Mouse (Mus musculus): Measurements from ENCODE around the gene Tmed4.
"Not testable (repeated sequence)": the region's sequence is repeated elsewhere in the genome, so short reads cannot be mapped to it uniquely, and the experiment has no call there.

The Tmed4 gene

GRCm38 (mm10) chr11:6273607-6274006, 1.1 kb downstream of the Tmed4 start:
- no peak for DNase-seq (ENCODE audit: low spot score)

- DNase-seq (ENCODE audit: low spot score), result peak; percentile 73
Measured at GRCm38 (mm10) chr11:6267320-6268254, 7.1 kb downstream of the Tmed4 start, which contains the start of gene Ddx56. Gene Ddx56 (minus strand): TSS chr11:6267772.

GRCm38 (mm10) chr11:6266621-6267020, 8.0 kb downstream of the Tmed4 start:
- no peak for DNase-seq (ENCODE audit: low spot score)

GRCm38 (mm10) chr11:6261434-6262082, 13.1 kb downstream of the Tmed4 start:
- DNase-seq (ENCODE audit: low spot score), result peak; percentile 52

- DNase-seq (ENCODE audit: low spot score), result no peak
Measured at GRCm38 (mm10) chr11:6259413-6259812, 15.3 kb downstream of the Tmed4 start.

- DNase-seq (ENCODE audit: low spot score), result no peak
Measured at GRCm38 (mm10) chr11:6256490-6257072, 18.1 kb downstream of the Tmed4 start.

- not testable (repeated sequence) for DNase-seq (ENCODE audit: low spot score)
Measured at GRCm38 (mm10) chr11:6254602-6255001, 20.1 kb downstream of the Tmed4 start.

GRCm38 (mm10) chr11:6252824-6253223, 21.8 kb downstream of the Tmed4 start:
- DNase-seq (ENCODE audit: low spot score), result no peak

GRCm38 (mm10) chr11:6252248-6252647, 22.4 kb downstream of the Tmed4 start:
- no peak for DNase-seq (ENCODE audit: low spot score)

- DNase-seq (ENCODE audit: low spot score), result no peak
Measured at GRCm38 (mm10) chr11:6244707-6245106, 30.0 kb downstream of the Tmed4 start.

- no peak for DNase-seq (ENCODE audit: low spot score)
Measured at GRCm38 (mm10) chr11:6233025-6233424, 41.6 kb downstream of the Tmed4 start.

GRCm38 (mm10) chr11:6230012-6230411, 44.7 kb downstream of the Tmed4 start, which contains the start of gene Npc1l1:
Gene Npc1l1 (minus strand): TSS chr11:6230143.
- DNase-seq (ENCODE audit: low spot score), result no peak

GRCm38 (mm10) chr11:6224541-6225229, 50.0 kb downstream of the Tmed4 start:
- DNase-seq (ENCODE audit: low spot score), result no peak

- DNase-seq (ENCODE audit: low spot score), result no peak
Measured at GRCm38 (mm10) chr11:6222187-6222586, 52.5 kb downstream of the Tmed4 start.
